Mouse (Mus musculus) cerebellum, adult 2 months (tissue): ENCODE measurements around the gene Kctd14. TPM values are rescaled to one million over a fixed set of nuclear protein-coding genes. Genes with fewer than 3 reads are reported as not detected.

Source experiments
- DNase-seq, 2 experiments: peaks; one replicate each; pipeline ENCODE4 v3.0.0; 2021
- H3K27ac ChIP-seq: fragments of 200-500 bp; 2 replicates; pipeline ENCODE4 v1.5.1; 2012; ENCODE audit warnings: low read length, control low read depth, inconsistent platforms; ENCODE audit not compliant: insufficient read depth
- H3K27me3 ChIP-seq: fragments of 200-500 bp; 2 replicates; pipeline ENCODE4 v1.6.1; 2012; ENCODE audit warnings: inconsistent platforms, mild to moderate bottlenecking, low read length, moderate library complexity; ENCODE audit not compliant: control insufficient read depth, insufficient read depth
- H3K4me1 ChIP-seq: fragments of 200-500 bp; 2 replicates; pipeline ENCODE4 v1.6.1; 2011; ENCODE audit warnings: low read length; ENCODE audit not compliant: control insufficient read depth, insufficient read depth
- H3K4me3 ChIP-seq: fragments of 200-500 bp; replicated peaks from 2 replicates; pipeline ENCODE3; 2011; ENCODE audit warnings: mild to moderate bottlenecking, low read depth, low read length, control low read depth; ENCODE audit not compliant: insufficient read depth
- CTCF ChIP-seq: fragments of 200-500 bp; IDR thresholded peaks from 2 replicates; pipeline ENCODE4 v1.5.1; 2011; ENCODE audit warnings: low read depth, mild to moderate bottlenecking, control low read depth, low read length, moderate library complexity, borderline replicate concordance; ENCODE audit not compliant: insufficient read depth
- POLR2A ChIP-seq: fragments of 200-500 bp; IDR thresholded peaks from 2 replicates; pipeline ENCODE4 v1.6.1; 2011; ENCODE audit warnings: low read length, control low read depth, borderline replicate concordance; ENCODE audit not compliant: insufficient read depth
- WGBS: fragments of 180-500 bp; shearing (Covaris S2); methylation state at CpG from one replicate; pipeline ENCODE4 v1.1.7; 2018; 5-methylcytosine and 5-hydroxymethylcytosine counted together
- polyA plus RNA-seq: library from polyadenylated mRNA; depleted of rRNA; stranded (reverse); fragments of >200 nt; gene quantifications from 2 replicates; pipeline ENCODE4 v1.2.3, GENCODE M21; 2012

Kctd14 gene
- polyA plus RNA-seq, 1 experiment: 2.2 TPM

- peak in 1 of 2 experiments; percentile 19 for DNase-seq
- 70% methylated on average over 6 of the region's 6 CpGs for WGBS
- no peaks in the 10 kb centered on the region for H3K27me3 ChIP-seq
- H3K4me3 ChIP-seq: no peak overlapping the region
- TF ChIP-seq POLR2A: no peak
- peak overlapping the region; percentile 28 for H3K27ac ChIP-seq
- peaks cover 8% of the 10 kb centered on the region for H3K4me1 ChIP-seq
These were observed 4.0 kb upstream of the Kctd14 start for GRCm38 (mm10) chr7:97447050-97447531.

GRCm38 (mm10) chr7:97452196-97452595 lies 1.1 kb downstream of the Kctd14 start:
- WGBS: 95% methylated on average over 6 of the region's 6 CpGs
- TF ChIP-seq CTCF: no peak
- no peak for TF ChIP-seq POLR2A
- no peaks in the 10 kb centered on the region for H3K27me3 ChIP-seq
- no peak overlapping the region for H3K4me3 ChIP-seq
- H3K27ac ChIP-seq: no peak overlapping the region
- no peaks in the 10 kb centered on the region for H3K4me1 ChIP-seq
- DNase-seq: no peak

- Histone ChIP-seq H3K27ac (no peak overlapping the region), H3K4me1 (no peaks in the 10 kb centered on the region), H3K4me3 (no peak overlapping the region), H3K27me3 (no peaks in the 10 kb centered on the region)
- no peak for TF ChIP-seq CTCF
- no peak for TF ChIP-seq POLR2A
- WGBS: 11% methylated on average over 27 of the region's 27 CpGs
- DNase-seq: peak in 1 of 2 experiments; percentile 8
These were observed 2.2 kb downstream of the Kctd14 start for GRCm38 (mm10) chr7:97453141-97453921.

GRCm38 (mm10) chr7:97454795-97455194 lies 3.7 kb downstream of the Kctd14 start:
- 95% methylated on average over 10 of the region's 10 CpGs for WGBS
- no peaks in the 10 kb centered on the region for H3K27me3 ChIP-seq

GRCm38 (mm10) chr7:97455577-97455976 lies 4.5 kb downstream of the Kctd14 start:
- Histone ChIP-seq H3K4me3 (no peak overlapping the region), H3K4me1 (no peaks in the 10 kb centered on the region), H3K27me3 (no peaks in the 10 kb centered on the region), H3K27ac (no peak overlapping the region)
- WGBS: 84% methylated on average over 3 of the region's 3 CpGs
- no peak for TF ChIP-seq POLR2A
- TF ChIP-seq CTCF: no peak
- no peak for DNase-seq

More at GRCm38 (mm10) chr7:97454795-97455194, 3.7 kb downstream of the Kctd14 start:
- no peak for TF ChIP-seq CTCF
- no peak for TF ChIP-seq POLR2A
- H3K4me3 ChIP-seq: no peak overlapping the region
- no peak for DNase-seq
- no peaks in the 10 kb centered on the region for H3K4me1 ChIP-seq
- H3K27ac ChIP-seq: no peak overlapping the region

GRCm38 (mm10) chr7:97473001-97473400 lies 21.9 kb downstream of the Kctd14 start:
- no peaks in the 10 kb centered on the region for H3K27me3 ChIP-seq
- no peak overlapping the region for H3K4me3 ChIP-seq
- H3K4me1 ChIP-seq: no peaks in the 10 kb centered on the region
- no peak for DNase-seq
- 89% methylated on average over 5 of the region's 5 CpGs for WGBS
- H3K27ac ChIP-seq: no peak overlapping the region
- TF ChIP-seq POLR2A (no peak), CTCF (no peak)

GRCm38 (mm10) chr7:97479349-97479748 lies 28.2 kb downstream of the Kctd14 start:
- 17% methylated on average over 3 of the region's 3 CpGs for WGBS
- no peak for TF ChIP-seq CTCF
- TF ChIP-seq POLR2A: no peak

GRCm38 (mm10) chr7:97480290-97480689 lies 29.2 kb downstream of the Kctd14 start:
- TF ChIP-seq CTCF: no peak
- H3K27ac ChIP-seq: no peak overlapping the region
- no peak for DNase-seq
- H3K27me3 ChIP-seq: no peaks in the 10 kb centered on the region
- peak overlapping the region; percentile 90 for H3K4me3 ChIP-seq
- no peaks in the 10 kb centered on the region for H3K4me1 ChIP-seq
- under 1% methylated on average over 3 of the region's 3 CpGs for WGBS

More at GRCm38 (mm10) chr7:97479349-97479748, 28.2 kb downstream of the Kctd14 start:
- Histone ChIP-seq H3K27ac (no peak overlapping the region), H3K4me1 (no peaks in the 10 kb centered on the region), H3K4me3 (no peak overlapping the region), H3K27me3 (no peaks in the 10 kb centered on the region)
- no peak for DNase-seq
